ENCODE assay signal across 24 mouse cellular contexts in the genomic region with DNA sequence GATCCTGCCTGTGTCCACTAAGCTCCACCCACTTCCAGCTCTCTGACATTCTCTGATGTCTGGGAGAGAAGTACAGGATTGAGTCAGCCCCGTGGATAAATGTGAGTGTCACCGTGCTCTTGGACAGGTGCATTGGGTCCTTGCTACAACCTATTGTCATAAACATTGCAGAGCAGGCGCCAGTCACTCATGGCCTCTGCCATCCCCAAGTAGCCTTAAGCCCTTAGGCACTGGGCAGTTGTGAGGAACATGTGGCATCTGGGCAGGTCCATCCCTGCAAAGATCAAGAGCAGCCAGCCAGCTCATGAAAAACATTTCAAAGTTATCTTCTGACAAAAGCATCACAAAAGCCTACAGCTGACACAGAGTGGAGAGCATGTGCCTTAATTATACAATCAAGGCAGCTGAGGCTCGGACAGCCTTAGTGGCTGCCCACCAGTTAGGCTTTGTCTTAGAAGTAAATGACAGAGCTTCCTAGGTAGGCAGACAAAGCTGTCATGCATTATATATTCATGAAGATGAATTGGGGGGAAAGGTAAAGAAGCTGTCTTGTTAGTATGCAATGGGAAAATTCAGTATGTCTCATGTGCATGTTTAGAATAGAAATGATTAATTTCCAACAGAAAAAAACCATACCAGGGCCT.
DNase-seq lines count a peak whose midpoint lies in the region; ATAC-seq and TF ChIP-seq lines count a peak whose summit lies in the region.
"Had no signal": no experiment of that assay in that cellular context is flagged by ENCODE, and none has a peak within 500 bp of the region (broad histone marks: within the 10 kb centered on the region; RNA-seq: fewer than 3 reads in every experiment).

No protein-coding gene starts in this region.

- TF ChIP-seq CTCF in midbrain, postnatal 0 days (IDR thresholded peaks at IDR 0.05): no peak

- no peak overlapping the region for H3K9ac ChIP-seq in heart, embryonic 15.5 days
- peak overlapping the region; percentile 28; the same call in 1 of the 2 replicates for H3K9ac ChIP-seq in midbrain, embryonic 13.5 days (replicated peaks)
- H3K9ac ChIP-seq in midbrain, embryonic 11.5 days (ENCODE audit: low read length): no peak overlapping the region
- H3K9ac ChIP-seq in hindbrain, embryonic 12.5 days: no peak overlapping the region
- no peak overlapping the region for H3K9ac ChIP-seq in midbrain, postnatal 0 days (replicated peaks; ENCODE audit: low read length, poor library complexity, severe bottlenecking)
- H3K9ac ChIP-seq: intestine, embryonic 15.5 days had no signal

- peak overlapping the region; percentile 16; the same call in 1 of the 2 replicates for H3K27ac ChIP-seq in heart, embryonic 15.5 days
- H3K27ac ChIP-seq in midbrain, embryonic 13.5 days: peak overlapping the region; percentile 88
- H3K27ac ChIP-seq in midbrain, embryonic 11.5 days (ENCODE audit: low read depth, low read length): no peak overlapping the region; the same call in 1 of the 2 replicates
- H3K27ac ChIP-seq in hindbrain, embryonic 12.5 days: peak overlapping the region; percentile 9; the same call in 1 of the 2 replicates
- peak overlapping the region; percentile 21 for H3K27ac ChIP-seq in midbrain, postnatal 0 days (ENCODE audit: low read depth, low read length)
- H3K27ac ChIP-seq: embryonic facial prominence, embryonic 10.5 days; intestine, embryonic 15.5 days had no signal

- DNase-seq in heart, postnatal 25 days (ENCODE audit: low spot score): no peak
- DNase-seq in midbrain, embryonic 11.5 days (ENCODE audit: low spot score, missing footprints): no peak
- no peak for DNase-seq in midbrain, postnatal 0 days (ENCODE audit: low spot score)
- DNase-seq in embryo, embryonic 11 days: no peak
- DNase-seq in thymus, postnatal 10 days (ENCODE audit: low spot score in 2 of 2): no peak
- DNase-seq: adrenal gland, postnatal 25 days; B cell, adult 2 months; cerebellum, adult 11-12 months; cerebellum, postnatal 25 days; gastrocnemius, postnatal 36 days; heart, postnatal 36 days; kidney, adult 9 months; kidney, postnatal 25 days; layer of hippocampus, adult 9-11 months; lung, adult 18-20 months; lung, postnatal 14 days; right cerebral cortex, adult 18-20 months; thymus, postnatal 36 days had no signal

- no peaks in the 10 kb centered on the region for H3K9me3 ChIP-seq in heart, embryonic 15.5 days (replicated peaks)
- H3K9me3 ChIP-seq in midbrain, embryonic 13.5 days: no peaks in the 10 kb centered on the region; the same call in 1 of the 2 replicates
- H3K9me3 ChIP-seq in midbrain, embryonic 11.5 days (ENCODE audit: control insufficient read depth, low read length): no peaks in the 10 kb centered on the region
- no peaks in the 10 kb centered on the region for H3K9me3 ChIP-seq in hindbrain, embryonic 12.5 days (replicated peaks)
- no peaks in the 10 kb centered on the region for H3K9me3 ChIP-seq in midbrain, postnatal 0 days (ENCODE audit: low read length)
- H3K9me3 ChIP-seq: embryonic facial prominence, embryonic 10.5 days; intestine, embryonic 15.5 days had no signal

- no peaks in the 10 kb centered on the region for H3K27me3 ChIP-seq in heart, embryonic 15.5 days
- no peaks in the 10 kb centered on the region for H3K27me3 ChIP-seq in midbrain, embryonic 13.5 days
- H3K27me3 ChIP-seq in midbrain, embryonic 11.5 days (ENCODE audit: control insufficient read depth, insufficient read depth, low read length): no peaks in the 10 kb centered on the region
- H3K27me3 ChIP-seq in hindbrain, embryonic 12.5 days: no peaks in the 10 kb centered on the region
- H3K27me3 ChIP-seq in midbrain, postnatal 0 days (ENCODE audit: insufficient read depth, low read length): no peaks in the 10 kb centered on the region
- H3K27me3 ChIP-seq: intestine, embryonic 15.5 days had no signal

- H3K4me2 ChIP-seq in heart, embryonic 15.5 days: no peak overlapping the region
- H3K4me2 ChIP-seq in midbrain, embryonic 13.5 days (replicated peaks): no peak overlapping the region
- H3K4me2 ChIP-seq in midbrain, embryonic 11.5 days: no peak overlapping the region
- H3K4me2 ChIP-seq in hindbrain, embryonic 12.5 days (replicated peaks): no peak overlapping the region
- no peak overlapping the region for H3K4me2 ChIP-seq in midbrain, postnatal 0 days (ENCODE audit: low read depth, low read length, poor library complexity, severe bottlenecking)
- H3K4me2 ChIP-seq: intestine, embryonic 15.5 days; liver, embryonic 11.5 days had no signal

- H3K36me3 ChIP-seq in heart, embryonic 15.5 days: peaks cover 32% of the 10 kb centered on the region
- peaks cover 35% of the 10 kb centered on the region for H3K36me3 ChIP-seq in midbrain, embryonic 13.5 days
- no peaks in the 10 kb centered on the region for H3K36me3 ChIP-seq in midbrain, embryonic 11.5 days (ENCODE audit: control insufficient read depth, insufficient read depth, low read length)
- peaks cover 14% of the 10 kb centered on the region for H3K36me3 ChIP-seq in hindbrain, embryonic 12.5 days
- H3K36me3 ChIP-seq in midbrain, postnatal 0 days (ENCODE audit: insufficient read depth, low read length): peaks cover 18% of the 10 kb centered on the region
- H3K36me3 ChIP-seq: intestine, embryonic 15.5 days had no signal

- no peak overlapping the region for H3K4me3 ChIP-seq in heart, embryonic 15.5 days
- H3K4me3 ChIP-seq in midbrain, embryonic 13.5 days (replicated peaks): no peak overlapping the region
- no peak overlapping the region for H3K4me3 ChIP-seq in midbrain, embryonic 11.5 days (ENCODE audit: low read depth, low read length)
- H3K4me3 ChIP-seq in hindbrain, embryonic 12.5 days: no peak overlapping the region
- no peak overlapping the region for H3K4me3 ChIP-seq in midbrain, postnatal 0 days (ENCODE audit: low read depth, low read length)
- H3K4me3 ChIP-seq: embryonic facial prominence, embryonic 10.5 days; intestine, embryonic 15.5 days had no signal

- peaks cover 27% of the 10 kb centered on the region for H3K4me1 ChIP-seq in heart, embryonic 15.5 days (replicated peaks)
- peaks cover 41% of the 10 kb centered on the region for H3K4me1 ChIP-seq in midbrain, embryonic 13.5 days (replicated peaks)
- no peaks in the 10 kb centered on the region; the same call in 1 of the 2 replicates for H3K4me1 ChIP-seq in midbrain, embryonic 11.5 days (ENCODE audit: control insufficient read depth, insufficient read depth, low read length)
- H3K4me1 ChIP-seq in hindbrain, embryonic 12.5 days: peaks cover 14% of the 10 kb centered on the region
- H3K4me1 ChIP-seq in midbrain, postnatal 0 days (ENCODE audit: insufficient read depth, low read length): no peaks in the 10 kb centered on the region
- H3K4me1 ChIP-seq: intestine, embryonic 15.5 days had no signal

- 58% methylated on average over 4 of the region's 4 CpGs for WGBS in heart, embryonic 15.5 days
- WGBS in midbrain, embryonic 13.5 days: 61% methylated on average over 4 of the region's 4 CpGs
- WGBS in midbrain, embryonic 11.5 days: 77% methylated on average over 4 of the region's 4 CpGs
- 66% methylated on average over 4 of the region's 4 CpGs for WGBS in hindbrain, embryonic 12.5 days
- 47% methylated on average over 4 of the region's 4 CpGs for WGBS in midbrain, postnatal 0 days

- ATAC-seq in heart, embryonic 15.5 days (replicated peaks; ENCODE audit: insufficient number of reproducible peaks, insufficient read depth, low FRiP score, low read depth): no peak
- peak; percentile 88 for ATAC-seq in midbrain, embryonic 13.5 days
- ATAC-seq in midbrain, embryonic 11.5 days (ENCODE audit: low FRiP score): no peak
- peak; percentile 84 for ATAC-seq in hindbrain, embryonic 12.5 days (ENCODE audit: low FRiP score)
- ATAC-seq in midbrain, postnatal 0 days (ENCODE audit: low FRiP score): 0 out of 2 replicates have a peak, but pooled peaks have one; percentile 24
- ATAC-seq: intestine, embryonic 15.5 days had no signal

- intact Hi-C loops in heart, postnatal 25 days (cut with DNase I): no loop called here

Comparison
In these comparisons a context has a peak if more than half of its experiments do, and no peak if none do; other contexts are left out.
1. ATAC-seq: peak in midbrain, embryonic 13.5 days (single experiment), hindbrain, embryonic 12.5 days (single experiment) and midbrain, postnatal 0 days (single experiment); none in heart, embryonic 15.5 days (single experiment) and midbrain, embryonic 11.5 days (single experiment).